In the genomic region with DNA sequence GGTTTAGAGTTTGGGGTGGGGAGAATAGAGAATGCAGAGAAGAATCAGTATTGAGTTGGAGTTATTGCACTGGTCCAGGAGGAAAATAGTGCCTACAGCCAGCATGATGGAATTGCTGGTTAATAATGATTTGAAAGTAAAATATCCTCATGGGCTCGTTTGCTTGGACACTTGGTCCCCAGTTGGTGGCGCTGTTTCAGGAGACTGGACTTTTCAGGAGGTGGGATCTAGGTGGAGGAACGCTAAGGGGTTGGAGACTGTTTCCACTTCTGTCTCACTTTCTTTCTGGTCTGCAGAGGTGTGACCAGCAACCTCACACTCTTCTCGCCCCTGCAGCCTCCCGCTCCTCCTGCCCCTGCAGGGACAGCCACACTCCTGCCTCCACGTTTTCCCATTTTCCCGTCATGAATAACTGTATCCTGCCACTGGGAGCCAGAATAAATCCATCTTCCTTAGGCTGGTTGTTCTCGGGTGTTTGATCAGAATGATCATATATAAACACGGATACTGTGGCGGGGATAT, we compare ENCODE assay signal across 37 mouse cellular contexts. TPM values are rescaled to one million over a fixed set of nuclear protein-coding genes. Genes with fewer than 3 reads are reported as not detected.
DNase-seq lines count a peak whose midpoint lies in the region; ATAC-seq and TF ChIP-seq lines count a peak whose summit lies in the region.
"Had no signal": no experiment of that assay in that cellular context is flagged by ENCODE, and none has a peak within 500 bp of the region (broad histone marks: within the 10 kb centered on the region; RNA-seq: fewer than 3 reads in every experiment).

No protein-coding gene starts in this region.

- ATAC-seq in forebrain, postnatal 0 days, result no peak
- no peak for ATAC-seq in forebrain, embryonic 12.5 days (ENCODE audit: low FRiP score)
- ATAC-seq in liver, postnatal 0 days, result no peak
- no peak for ATAC-seq in liver, embryonic 11.5 days (replicated peaks; ENCODE audit: low FRiP score)
- ATAC-seq: activated CD4-positive, CD25-positive, alpha-beta regulatory T cell, adult 4 months; forebrain, embryonic 14.5 days; intestine, embryonic 15.5 days; liver, embryonic 12.5 days had no signal

- no peaks in the 10 kb centered on the region for H3K27me3 ChIP-seq in forebrain, postnatal 0 days (ENCODE audit: insufficient read depth, low read length)
- H3K27me3 ChIP-seq in forebrain, embryonic 12.5 days, result 0 out of 2 replicates have a peak, but pooled peaks cover 14% of the 10 kb centered on the region
- H3K27me3 ChIP-seq in liver, postnatal 0 days (ENCODE audit: insufficient read depth, low read length), result peaks cover 11% of the 10 kb centered on the region; the same call in 1 of the 2 replicates
- H3K27me3 ChIP-seq in liver, embryonic 11.5 days (replicated peaks; ENCODE audit: control insufficient read depth, insufficient read depth, low read length), result no peaks in the 10 kb centered on the region; the same call in 1 of the 2 replicates
- H3K27me3 ChIP-seq in E14TG2a.4 (ENCODE audit: insufficient read depth, low read length), result peaks cover 26% of the 10 kb centered on the region
- H3K27me3 ChIP-seq: hindbrain, embryonic 15.5 days had no signal

- H3K4me3 ChIP-seq in forebrain, postnatal 0 days (ENCODE audit: low read depth, low read length), result no peak overlapping the region
- no peak overlapping the region for H3K4me3 ChIP-seq in forebrain, embryonic 12.5 days (replicated peaks)
- H3K4me3 ChIP-seq in liver, postnatal 0 days (ENCODE audit: low read depth, low read length), result no peak overlapping the region
- H3K4me3 ChIP-seq in liver, embryonic 11.5 days (ENCODE audit: low read depth, low read length), result no peak overlapping the region
- no peak overlapping the region for H3K4me3 ChIP-seq in E14TG2a.4 (replicated peaks; ENCODE audit: low read length)
- H3K4me3 ChIP-seq: heart, embryonic 12.5 days; hindbrain, embryonic 15.5 days; intestine, embryonic 15.5 days; liver, embryonic 12.5 days; neural tube, embryonic 13.5 days had no signal

- H3K9ac ChIP-seq in forebrain, postnatal 0 days, result no peak overlapping the region
- no peak overlapping the region for H3K9ac ChIP-seq in forebrain, embryonic 12.5 days
- no peak overlapping the region for H3K9ac ChIP-seq in liver, postnatal 0 days (replicated peaks)
- no peak overlapping the region for H3K9ac ChIP-seq in liver, embryonic 11.5 days (ENCODE audit: low read depth, low read length)
- H3K9ac ChIP-seq: heart, embryonic 12.5 days; hindbrain, embryonic 15.5 days; intestine, embryonic 15.5 days; liver, embryonic 12.5 days; neural tube, embryonic 13.5 days had no signal

- WGBS in forebrain, postnatal 0 days, result 72% methylated on average over 10 of the region's 10 CpGs
- 77% methylated on average over 10 of the region's 10 CpGs for WGBS in forebrain, embryonic 12.5 days
- 65% methylated on average over 10 of the region's 10 CpGs for WGBS in liver, postnatal 0 days (ENCODE audit: insufficient replicate concordance)
- 58% methylated on average over 10 of the region's 10 CpGs for WGBS in liver, embryonic 11.5 days

- TF ChIP-seq CTCF in forebrain, postnatal 0 days (IDR thresholded peaks at IDR 0.05; ENCODE audit: low read depth), result peak; percentile 20; the same call in 1 of the 2 replicates
- 0 out of 2 replicates have a peak, but pooled peaks have one; percentile 13 for TF ChIP-seq CTCF in liver, postnatal 0 days (IDR thresholded peaks at IDR 0.05; ENCODE audit: low read depth)
- peak; percentile 80 for TF ChIP-seq CTCF in E14TG2a.4 (conservative IDR thresholded peaks at IDR 0.05; ENCODE audit: low read length)
- TF ChIP-seq CTCF in brain, embryonic 14.5 days (IDR thresholded peaks at IDR 0.05; ENCODE audit: borderline replicate concordance, extremely low read depth, insufficient read depth, insufficient read length), result peak; percentile 7; the same call in 1 of the 2 replicates

- no peak for DNase-seq in forebrain, postnatal 0 days
- DNase-seq in liver, postnatal 0 days, result no peak
- DNase-seq in liver, embryonic 11.5 days (ENCODE audit: low spot score), result no peak
- DNase-seq in brain, embryonic 14.5 days (ENCODE audit: low read depth), result no peak
- DNase-seq in embryo, embryonic 11 days, result no peak
- DNase-seq: adrenal gland, adult 2 months; adrenal gland, postnatal 36 days; cerebellum, adult 2 months; cerebellum, postnatal 14 days; gastrocnemius, postnatal 36 days; heart, adult 18-20 months; heart, postnatal 10 days; kidney, adult 8-10 months; kidney, postnatal 10 days; layer of hippocampus, postnatal 36 days; lung, adult 18-20 months; thymus, postnatal 14 days had no signal

- TF ChIP-seq POLR2A in brain, embryonic 14.5 days (IDR thresholded peaks at IDR 0.05; ENCODE audit: borderline replicate concordance, extremely low read depth, insufficient read depth, insufficient read length, poor library complexity, severe bottlenecking), result no peak

- no peak overlapping the region for H3K27ac ChIP-seq in forebrain, postnatal 0 days (ENCODE audit: low read depth, low read length)
- no peak overlapping the region for H3K27ac ChIP-seq in forebrain, embryonic 12.5 days
- H3K27ac ChIP-seq in liver, postnatal 0 days (ENCODE audit: low read depth), result no peak overlapping the region
- no peak overlapping the region for H3K27ac ChIP-seq in liver, embryonic 11.5 days (ENCODE audit: low read depth, low read length)
- H3K27ac ChIP-seq: hindbrain, embryonic 15.5 days; intestine, embryonic 15.5 days; liver, embryonic 12.5 days; neural tube, embryonic 13.5 days had no signal

- no peaks in the 10 kb centered on the region for H3K4me1 ChIP-seq in forebrain, postnatal 0 days (ENCODE audit: insufficient read depth)
- H3K4me1 ChIP-seq in forebrain, embryonic 12.5 days, result no peaks in the 10 kb centered on the region
- no peaks in the 10 kb centered on the region for H3K4me1 ChIP-seq in liver, postnatal 0 days (ENCODE audit: insufficient read depth)
- no peaks in the 10 kb centered on the region for H3K4me1 ChIP-seq in liver, embryonic 11.5 days (replicated peaks; ENCODE audit: control insufficient read depth, insufficient read depth, low read length)
- H3K4me1 ChIP-seq in E14TG2a.4 (replicated peaks; ENCODE audit: low read depth, low read length), result peaks cover 23% of the 10 kb centered on the region
- H3K4me1 ChIP-seq: heart, embryonic 12.5 days; hindbrain, embryonic 15.5 days; intestine, embryonic 15.5 days; liver, embryonic 12.5 days; neural tube, embryonic 13.5 days had no signal

- H3K36me3 ChIP-seq in forebrain, postnatal 0 days (ENCODE audit: insufficient read depth), result no peaks in the 10 kb centered on the region
- H3K36me3 ChIP-seq in forebrain, embryonic 12.5 days (replicated peaks), result no peaks in the 10 kb centered on the region
- H3K36me3 ChIP-seq in liver, postnatal 0 days (replicated peaks; ENCODE audit: insufficient read depth, low read length), result no peaks in the 10 kb centered on the region
- H3K36me3 ChIP-seq in liver, embryonic 11.5 days (ENCODE audit: control insufficient read depth, insufficient read depth, low read length), result no peaks in the 10 kb centered on the region
- H3K36me3 ChIP-seq in E14TG2a.4 (ENCODE audit: insufficient read depth, low read length), result no peaks in the 10 kb centered on the region
- H3K36me3 ChIP-seq: heart, embryonic 12.5 days; hindbrain, embryonic 15.5 days; intestine, embryonic 15.5 days; liver, embryonic 12.5 days; neural tube, embryonic 13.5 days had no signal

- H3K4me2 ChIP-seq in forebrain, postnatal 0 days (ENCODE audit: low read depth), result no peak overlapping the region
- no peak overlapping the region for H3K4me2 ChIP-seq in forebrain, embryonic 12.5 days
- no peak overlapping the region for H3K4me2 ChIP-seq in liver, postnatal 0 days (ENCODE audit: low read depth, low read length)
- H3K4me2 ChIP-seq in liver, embryonic 11.5 days, result no peak overlapping the region
- H3K4me2 ChIP-seq: heart, embryonic 12.5 days; hindbrain, embryonic 15.5 days; intestine, embryonic 15.5 days; liver, embryonic 12.5 days; midbrain, embryonic 11.5 days; neural tube, embryonic 13.5 days had no signal

- no peaks in the 10 kb centered on the region for H3K9me3 ChIP-seq in forebrain, postnatal 0 days (ENCODE audit: low read length)
- no peaks in the 10 kb centered on the region for H3K9me3 ChIP-seq in forebrain, embryonic 12.5 days
- no peaks in the 10 kb centered on the region for H3K9me3 ChIP-seq in liver, postnatal 0 days (ENCODE audit: low read length)
- H3K9me3 ChIP-seq in liver, embryonic 11.5 days (ENCODE audit: control insufficient read depth, low read length), result no peaks in the 10 kb centered on the region
- H3K9me3 ChIP-seq in E14TG2a.4 (ENCODE audit: low read length), result no peaks in the 10 kb centered on the region
- H3K9me3 ChIP-seq: heart, embryonic 12.5 days; hindbrain, embryonic 15.5 days; intestine, embryonic 15.5 days; liver, embryonic 12.5 days; neural tube, embryonic 13.5 days had no signal

- no peak for TF ChIP-seq EP300 in liver, postnatal 0 days (IDR thresholded peaks at IDR 0.05; ENCODE audit: low read depth)

RNA-seq across cellular contexts. Expression of a gene that starts 14.1 kb away (rescaled TPM):
- total RNA-seq in forebrain, postnatal 0 days (2014; rRNA removed), result 154 and 194 TPM in 2 replicates
- polyA plus RNA-seq in forebrain, postnatal 0 days (2015; fragmentation: Nextera tagmentation; extraction: Ambion mirVana), result 145 and 191 TPM in 2 replicates
- polyA plus RNA-seq in forebrain, embryonic 12.5 days (2016; fragmentation: Nextera tagmentation; extraction: Ambion mirVana), result 139 and 140 TPM in 2 replicates
- 29.8 and 33.9 TPM in 2 replicates for polyA plus RNA-seq in liver, postnatal 0 days (2015; fragmentation: Nextera tagmentation; extraction: Ambion mirVana)
- polyA plus RNA-seq in liver, embryonic 11.5 days (2014; fragmentation: Nextera tagmentation; extraction: Ambion mirVana), result 85.7 and 101 TPM in 2 replicates
- 55.5 and 55.6 TPM in 2 replicates for polyA plus RNA-seq in brain, embryonic 14.5 days (2012; rRNA removed)

RNA-seq across cellular contexts. Expression of a gene that starts 14.9 kb away (rescaled TPM):
- not detected in 2 replicates for total RNA-seq in forebrain, postnatal 0 days (2014; rRNA removed)
- polyA plus RNA-seq in forebrain, postnatal 0 days (2015; fragmentation: Nextera tagmentation; extraction: Ambion mirVana), result 0.04 TPM in 1 of 2 replicates, not detected in the other
- 0.06 TPM in 1 of 2 replicates, not detected in the other for polyA plus RNA-seq in forebrain, embryonic 12.5 days (2016; fragmentation: Nextera tagmentation; extraction: Ambion mirVana)
- not detected in 2 replicates for polyA plus RNA-seq in liver, postnatal 0 days (2015; fragmentation: Nextera tagmentation; extraction: Ambion mirVana)
- polyA plus RNA-seq in liver, embryonic 11.5 days (2014; fragmentation: Nextera tagmentation; extraction: Ambion mirVana), result not detected in 2 replicates
- polyA plus RNA-seq in brain, embryonic 14.5 days (2012; rRNA removed), result 0.16 TPM in 2 replicates
- total RNA-seq: adrenal gland, adult 2 months; adrenal gland, postnatal 36 days; CH12.LX; gastrocnemius, adult 18-20 months; gastrocnemius, postnatal 36 days; heart, adult 18-20 months; heart, postnatal 10 days; hematopoietic stem cell, adult 5-6 weeks; layer of hippocampus, postnatal 36 days; left cerebral cortex, postnatal 14 days; megakaryocyte, adult 5-6 weeks had no signal
- polyA plus RNA-seq: C2C12; embryonic facial prominence, embryonic 11.5 days; forebrain, embryonic 14.5 days; heart, embryonic 12.5 days; intestine, embryonic 15.5 days; large intestine, adult 2 months; limb, embryonic 11.5 days; liver, embryonic 12.5 days; neural tube, embryonic 13.5 days; urinary bladder, adult 2 months had no signal

RNA-seq across cellular contexts. Expression of a gene that starts 54.4 kb away (rescaled TPM):
- 3.5 and 5.2 TPM in 2 replicates for total RNA-seq in forebrain, postnatal 0 days (2014; rRNA removed)
- polyA plus RNA-seq in forebrain, postnatal 0 days (2015; fragmentation: Nextera tagmentation; extraction: Ambion mirVana), result 4.0 and 4.2 TPM in 2 replicates
- polyA plus RNA-seq in forebrain, embryonic 12.5 days (2016; fragmentation: Nextera tagmentation; extraction: Ambion mirVana), result 1.00 and 1.3 TPM in 2 replicates
- polyA plus RNA-seq in liver, postnatal 0 days (2015; fragmentation: Nextera tagmentation; extraction: Ambion mirVana), result 0.48 and 1.5 TPM in 2 replicates
- polyA plus RNA-seq in liver, embryonic 11.5 days (2014; fragmentation: Nextera tagmentation; extraction: Ambion mirVana), result 6.1 and 7.5 TPM in 2 replicates
- polyA plus RNA-seq in brain, embryonic 14.5 days (2012; rRNA removed), result 3.7 and 9.4 TPM in 2 replicates
- total RNA-seq: hematopoietic stem cell, adult 5-6 weeks; megakaryocyte, adult 5-6 weeks had no signal
- polyA plus RNA-seq: adrenal gland, adult 2 months; C2C12 had no signal

Comparison
In these comparisons a context has a peak if more than half of its experiments do, and no peak if none do; other contexts are left out.
1. CTCF ChIP-seq: peak in every context shown above with its lines; median percentile 80 in E14TG2a.4; 20 in forebrain, postnatal 0 days; 13 in liver, postnatal 0 days; 7 in brain, embryonic 14.5 days.